Mouse (Mus musculus) G1E (cell line): ENCODE measurements around the gene Erp27.

Experiments used
- CTCF ChIP-seq: IDR thresholded peaks from 2 replicates; pipeline ENCODE4 v1.5.1; 2012; ENCODE audit warnings: low read depth, low read length, inconsistent platforms, mixed read lengths
- GATA1 ChIP-seq: IDR thresholded peaks from 2 replicates; pipeline ENCODE4 v1.6.1; 2012; ENCODE audit warnings: borderline replicate concordance, low read length, inconsistent platforms, mixed read lengths
- GATA2 ChIP-seq: IDR thresholded peaks from 2 replicates; pipeline ENCODE4 v1.6.1; 2012; ENCODE audit warnings: low read depth, low read length, inconsistent platforms, borderline replicate concordance
- TAL1 ChIP-seq: conservative IDR thresholded peaks from 2 replicates; pipeline ENCODE4 v1.6.1; 2012; ENCODE audit warnings: low read depth, low read length, inconsistent platforms, mixed read lengths

DNA sequence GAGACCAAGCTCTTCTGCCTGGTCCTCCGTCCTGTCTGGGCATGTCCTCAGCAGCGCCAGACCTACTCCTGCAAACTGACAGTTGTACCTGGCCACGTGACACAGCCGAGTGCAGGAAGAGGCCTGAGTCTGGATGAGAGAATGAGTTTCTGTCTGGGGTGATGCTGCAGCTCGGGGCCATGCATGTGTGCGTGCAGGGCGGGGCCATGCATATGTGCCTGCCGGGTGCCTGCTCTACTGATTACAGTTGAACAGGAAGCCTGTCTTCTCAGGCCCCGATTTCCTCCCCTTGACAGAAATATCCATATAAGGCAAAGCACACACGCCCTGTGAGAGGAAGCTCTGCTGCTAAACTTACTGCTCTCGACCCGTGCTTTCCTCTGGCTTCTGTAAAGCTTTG, 8.7 kb upstream of the Erp27 start:
- TF ChIP-seq CTCF (no peak), GATA2 (no peak), GATA1 (no peak), TAL1 (no peak)
